Mouse (Mus musculus): ENCODE results near the gene Dcaf15. TPM values are rescaled to one million over a fixed set of nuclear protein-coding genes. Genes with fewer than 3 reads are reported as not detected.

Gene Dcaf15
- polyA plus RNA-seq, 1 experiment, result 40.8 TPM

DNA sequence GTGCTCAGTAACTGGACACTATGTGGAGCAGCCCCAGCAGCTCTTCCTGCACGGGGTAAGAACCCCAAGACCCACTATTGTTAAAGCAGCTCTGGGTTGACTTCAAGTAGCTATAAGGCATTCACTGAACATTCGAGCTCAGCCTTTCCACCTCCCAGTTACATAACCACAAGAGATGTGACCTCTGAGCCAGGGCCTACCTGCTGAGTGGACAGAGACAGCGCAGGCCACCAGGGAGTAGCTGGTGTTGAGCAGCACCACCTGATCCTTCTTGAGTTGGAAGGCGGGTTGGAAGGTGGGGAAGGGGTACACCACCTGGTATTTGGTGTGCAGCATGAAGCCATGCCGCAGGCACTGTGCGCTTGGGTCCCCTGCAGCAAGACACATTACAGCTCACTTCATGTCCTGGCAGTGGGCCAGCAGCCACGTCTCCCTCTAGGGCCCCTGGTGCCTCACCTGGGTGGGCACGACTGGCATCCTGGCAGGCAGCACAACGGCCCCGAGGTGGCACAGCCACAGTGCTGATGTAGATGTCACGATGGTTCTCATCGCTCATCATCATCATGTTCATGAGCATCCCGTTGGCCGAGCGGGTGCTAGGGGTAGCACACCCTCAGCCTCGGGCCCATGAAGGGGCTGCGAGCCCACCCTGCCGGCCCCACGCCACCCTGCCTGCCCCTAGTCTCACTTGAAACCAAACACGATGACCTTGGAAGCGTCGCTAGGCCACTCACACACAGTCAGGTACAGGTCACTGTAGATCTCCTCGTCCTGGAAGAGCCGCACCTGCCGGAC is 2.9 kb downstream of the Dcaf15 start:
- no peak for DNase-seq (ENCODE audit: extremely low spot score in 1 of 2, low spot score in 1 of 2)

DNA sequence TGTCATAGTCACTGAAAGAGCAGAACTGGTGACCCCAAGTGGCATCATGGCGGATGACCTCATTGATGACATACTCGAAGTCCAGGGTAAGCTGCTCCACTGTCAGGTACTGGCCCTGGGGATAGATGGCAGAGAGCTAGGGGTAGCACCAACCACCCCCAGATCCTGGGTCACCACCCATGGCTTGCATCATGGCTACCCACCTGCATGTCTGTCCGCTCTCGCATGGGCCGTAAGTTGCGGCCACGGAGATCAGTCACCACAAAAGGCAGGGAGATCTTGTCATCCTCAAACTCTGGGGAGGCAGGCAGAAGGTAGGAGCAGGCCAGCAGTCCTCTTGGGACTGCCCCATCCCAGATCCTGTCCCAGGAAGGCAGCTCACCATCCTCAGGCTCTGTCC is 6.2 kb downstream of the Dcaf15 start:
- DNase-seq (ENCODE audit: extremely low spot score in 1 of 2, low spot score in 1 of 2), result no peak

DNA sequence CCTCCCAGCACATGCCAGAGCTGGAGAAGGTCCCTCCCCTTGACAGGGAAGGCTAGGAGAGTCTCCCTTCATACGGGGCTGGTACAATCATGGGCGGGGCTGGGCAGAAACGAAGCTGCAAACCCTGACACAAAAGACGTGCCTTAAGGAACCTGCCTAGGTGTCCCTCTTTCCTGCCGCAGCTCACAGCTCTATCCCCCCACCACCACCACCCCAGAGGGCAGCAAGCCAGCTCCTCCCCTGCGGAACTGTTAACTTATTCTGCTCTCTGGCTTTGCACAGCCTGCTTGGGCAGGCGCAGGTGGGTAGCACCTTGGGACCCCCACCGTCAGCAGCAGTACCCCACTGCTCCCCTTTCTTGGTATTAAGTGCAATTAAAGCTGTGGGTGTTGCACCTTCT is 8.5 kb downstream of the Dcaf15 start:
- no peak for DNase-seq (ENCODE audit: extremely low spot score in 1 of 2, low spot score in 1 of 2)

DNA sequence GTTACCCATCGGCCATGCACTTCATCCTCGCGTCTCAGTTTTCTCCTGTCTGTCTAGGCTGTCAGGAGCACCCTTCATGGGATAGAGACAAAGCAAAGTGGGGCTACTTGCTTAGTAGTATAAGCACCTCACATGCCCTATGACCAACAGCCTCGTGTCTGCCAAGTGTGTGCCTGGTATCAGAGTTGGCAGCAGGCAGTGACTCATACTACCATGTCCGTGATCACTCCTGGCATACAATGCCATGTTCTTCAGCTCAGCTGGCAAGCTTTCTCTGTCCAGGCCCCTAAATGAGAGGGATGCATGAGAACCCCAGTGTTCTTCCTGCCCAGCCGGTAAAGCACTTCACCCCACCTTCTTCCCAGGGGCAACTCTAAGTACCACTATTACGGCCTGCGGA is 14.0 kb downstream of the Dcaf15 start:
- no peak for DNase-seq (ENCODE audit: extremely low spot score in 1 of 2, low spot score in 1 of 2)

DNA sequence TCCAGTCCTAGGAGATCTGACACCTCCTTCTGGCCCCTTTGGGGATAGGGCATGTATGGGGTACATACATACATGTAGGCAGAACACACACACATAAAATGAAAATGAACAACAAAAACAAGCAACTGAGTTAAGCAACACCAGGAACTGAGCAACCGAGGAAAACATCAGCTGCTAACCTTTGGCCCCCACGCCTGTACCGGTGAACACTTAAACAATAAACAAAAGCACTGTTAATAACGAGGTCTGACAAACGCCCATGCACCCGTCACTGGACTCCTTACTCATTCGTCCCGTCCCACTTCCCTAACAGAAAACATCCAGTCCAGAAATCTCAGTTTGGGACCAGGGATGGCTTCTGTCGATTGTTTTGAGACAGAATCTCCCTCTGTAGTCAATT is 15.3 kb downstream of the Dcaf15 start:
- no peak for DNase-seq (ENCODE audit: extremely low spot score in 1 of 2, low spot score in 1 of 2)

DNA sequence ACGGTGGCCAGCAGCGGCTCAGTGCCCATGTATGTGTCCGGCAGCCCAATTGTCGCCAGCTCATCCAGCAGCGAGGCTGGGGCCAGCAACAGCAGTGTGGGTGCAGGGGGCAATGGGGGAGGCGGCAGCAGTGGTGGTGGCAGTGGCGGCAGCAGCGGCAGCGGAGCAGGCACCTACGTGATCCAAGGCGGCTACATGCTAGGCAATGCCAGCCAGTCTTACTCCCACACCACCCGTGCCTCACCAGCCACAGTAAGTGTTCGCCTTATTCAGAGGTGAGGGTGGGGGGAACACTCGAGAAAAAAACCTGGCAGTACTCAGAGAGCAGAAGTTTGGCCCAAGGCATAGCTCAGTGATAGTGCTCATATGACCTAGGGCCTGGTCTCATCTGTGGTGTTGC is 16.7 kb downstream of the Dcaf15 start:
- no peak for DNase-seq (ENCODE audit: extremely low spot score in 1 of 2, low spot score in 1 of 2)

DNA sequence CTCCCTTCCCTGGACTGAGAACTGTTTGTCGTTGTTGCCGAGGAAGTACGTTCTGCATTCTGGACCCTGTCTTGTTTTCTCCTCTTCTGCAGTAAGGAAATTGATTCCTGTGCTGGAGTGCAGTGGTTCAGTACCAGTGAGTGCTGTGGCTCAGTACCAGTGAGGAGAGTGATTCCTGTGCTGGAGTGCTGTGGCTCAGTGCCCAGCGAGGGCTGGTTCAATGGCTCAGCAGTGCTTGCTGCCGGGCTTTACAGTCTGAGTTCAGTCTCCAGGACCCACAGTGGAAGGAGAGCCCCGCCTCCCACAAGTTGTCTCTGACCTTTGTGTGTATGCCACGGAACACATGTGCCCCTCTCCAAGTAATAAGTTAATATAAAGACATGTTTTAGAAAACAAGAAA is 17.4 kb downstream of the Dcaf15 start:
- DNase-seq (ENCODE audit: extremely low spot score in 1 of 2, low spot score in 1 of 2), result no peak

DNA sequence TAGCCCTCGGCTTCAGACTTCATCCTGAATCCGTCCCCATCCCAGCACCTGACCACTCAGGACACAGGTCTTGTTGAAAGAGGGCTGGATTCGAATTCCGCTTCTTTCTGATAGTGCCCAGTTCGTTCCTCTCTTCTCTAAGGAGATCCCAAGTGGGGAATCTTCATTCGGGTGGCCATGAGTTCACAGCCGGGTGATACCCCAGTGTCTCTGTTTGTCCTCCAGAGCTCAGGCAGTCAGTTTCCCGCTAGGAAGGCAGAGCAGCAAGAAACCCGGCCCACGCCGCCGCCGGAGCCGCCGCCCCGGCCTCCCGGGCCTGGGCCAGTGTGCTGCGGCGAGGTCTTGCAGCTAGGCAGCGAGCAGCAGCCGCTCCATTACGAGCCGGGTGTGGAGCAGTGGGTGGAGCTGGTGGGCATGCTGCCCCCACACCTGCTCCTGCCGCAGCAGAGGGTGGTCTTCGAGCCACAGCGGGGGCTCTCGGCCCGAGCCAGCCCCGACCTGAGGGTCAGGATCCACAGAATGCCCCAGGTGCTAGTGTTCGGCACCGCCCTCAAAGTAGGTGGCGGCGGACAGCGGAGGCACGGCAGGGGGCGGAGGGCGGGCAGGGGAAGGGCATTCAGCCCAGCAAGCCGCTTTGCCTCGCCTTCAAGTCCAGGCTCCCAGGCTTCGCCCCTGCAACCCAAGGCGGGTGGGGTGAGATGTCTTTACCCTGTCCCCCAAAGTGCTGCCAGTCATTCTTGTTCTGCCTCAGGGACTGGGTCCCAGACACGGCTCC is 20.0 kb downstream of the Dcaf15 start:
- DNase-seq (ENCODE audit: extremely low spot score in 1 of 2, low spot score in 1 of 2), result no peak

DNA sequence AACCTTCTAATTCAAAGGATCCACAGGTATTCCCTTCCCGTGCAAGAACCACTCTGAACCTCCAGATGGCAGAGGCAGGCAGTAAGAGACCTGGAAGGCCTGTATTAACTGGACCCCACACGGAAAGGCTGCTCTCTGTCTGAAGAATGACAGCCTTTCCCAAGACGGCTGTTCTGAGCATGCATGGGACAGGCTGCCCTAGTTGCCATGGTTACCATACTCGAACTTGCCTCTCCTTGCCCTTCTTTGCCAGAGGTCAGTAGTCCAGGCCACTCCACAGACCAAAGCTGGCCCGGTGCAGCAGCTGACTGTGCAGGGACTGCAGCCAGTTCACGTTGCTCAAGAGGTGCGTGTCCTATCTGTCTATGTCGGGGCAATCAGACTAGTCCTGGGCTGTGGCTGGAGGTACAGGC is 20.7 kb downstream of the Dcaf15 start:
- DNase-seq (ENCODE audit: extremely low spot score in 1 of 2, low spot score in 1 of 2), result no peak

DNA sequence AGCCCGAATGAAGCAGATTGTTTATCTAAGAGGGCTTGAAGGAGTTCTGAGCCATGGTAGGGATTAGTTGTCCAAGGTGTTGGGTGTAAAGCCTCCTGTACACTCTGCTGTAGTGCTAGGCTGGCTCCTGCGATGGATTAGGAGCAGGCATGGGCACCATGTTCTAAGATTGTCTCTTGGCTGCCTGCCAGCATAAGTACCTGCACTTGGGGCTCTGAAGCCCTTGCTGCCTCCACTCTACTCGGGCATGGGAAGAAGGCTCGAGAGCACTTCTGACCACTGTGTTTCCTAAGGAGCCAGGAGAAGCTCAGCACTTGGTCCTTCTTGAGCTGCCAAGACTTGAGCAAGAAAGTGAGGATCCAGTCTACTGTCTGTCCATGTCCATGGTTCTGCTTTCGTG is 25.4 kb downstream of the Dcaf15 start:
- DNase-seq (ENCODE audit: extremely low spot score in 1 of 2, low spot score in 1 of 2), result no peak

DNA sequence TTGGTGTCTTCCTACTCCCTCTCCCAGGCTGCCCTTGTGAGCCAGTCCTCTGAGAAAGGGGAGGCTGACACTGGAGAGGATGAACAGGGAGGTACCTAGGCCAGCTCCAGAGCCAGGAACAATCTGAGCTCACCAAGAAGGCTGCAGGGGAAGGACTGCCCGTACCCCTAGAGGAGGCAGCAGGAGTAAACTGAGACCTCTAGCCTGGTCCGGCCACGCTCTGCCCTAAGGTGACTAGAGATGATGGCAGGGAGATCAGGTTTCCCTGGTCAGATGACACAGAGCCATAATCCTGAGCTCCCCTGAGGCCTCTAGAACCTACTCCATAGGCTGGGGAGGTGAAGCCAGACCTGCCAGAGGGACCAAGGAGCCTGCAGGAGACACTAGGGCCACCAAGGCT is 27.7 kb downstream of the Dcaf15 start:
- DNase-seq (ENCODE audit: extremely low spot score in 1 of 2, low spot score in 1 of 2), result no peak

DNA sequence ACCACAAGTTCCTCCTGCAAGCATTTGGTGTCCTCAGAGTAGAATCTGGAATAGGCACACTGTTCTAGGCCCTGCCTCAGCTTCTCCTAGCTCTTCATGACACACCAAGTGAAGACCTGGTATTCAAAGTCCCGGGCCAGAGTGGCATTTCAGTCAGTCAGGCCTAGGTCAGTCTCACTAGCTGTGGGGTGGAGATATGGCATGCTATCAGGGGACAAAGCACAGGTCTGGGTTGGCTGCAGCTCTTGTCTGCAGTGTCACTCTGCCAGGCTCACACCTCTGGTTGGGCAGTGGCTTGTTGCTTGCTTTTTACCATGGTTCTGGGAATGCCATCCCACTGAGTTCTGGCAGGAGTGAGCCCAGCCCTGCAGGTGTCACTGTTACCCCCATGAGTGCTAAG is 28.2 kb downstream of the Dcaf15 start:
- DNase-seq (ENCODE audit: extremely low spot score in 1 of 2, low spot score in 1 of 2), result no peak

DNA sequence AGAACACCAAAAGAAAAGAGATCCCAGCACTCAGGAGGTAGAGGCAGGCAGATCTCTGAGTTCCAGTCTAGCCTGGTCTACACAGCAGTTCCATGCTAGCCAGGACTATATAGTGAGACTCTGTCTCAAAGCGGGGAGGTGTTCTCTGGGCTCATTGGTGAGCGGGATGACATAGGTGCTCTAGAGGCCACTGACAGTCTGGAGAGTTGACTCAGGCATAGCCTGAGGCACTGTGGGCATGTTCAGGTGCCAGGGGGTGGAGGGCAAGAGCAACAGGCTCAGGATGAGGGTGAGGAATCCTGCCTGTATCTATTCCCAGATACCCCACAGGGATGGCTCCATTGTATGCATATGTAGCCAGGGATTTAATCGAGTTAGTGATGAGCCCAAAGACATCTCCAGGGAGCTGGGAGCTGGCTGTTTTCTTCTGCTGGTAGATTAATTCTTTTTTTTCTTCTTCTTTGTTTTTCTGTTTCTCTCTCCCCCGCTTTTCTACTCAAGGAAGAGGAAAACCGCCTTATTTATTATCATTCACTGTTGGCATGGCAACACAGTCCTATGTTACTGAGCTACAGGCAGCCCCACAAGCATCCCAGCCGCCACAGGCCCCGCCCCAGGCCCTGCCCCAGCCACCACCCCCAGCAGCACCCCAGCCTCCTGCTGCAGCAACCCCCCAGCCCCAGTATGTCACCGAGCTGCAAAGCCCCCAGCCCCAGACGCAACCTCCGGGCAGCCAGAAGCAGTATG is 31.2 kb downstream of the Dcaf15 start:
- peak in 1 of 2 experiments; percentile 47 for DNase-seq (ENCODE audit: extremely low spot score in 1 of 2, low spot score in 1 of 2)

DNA sequence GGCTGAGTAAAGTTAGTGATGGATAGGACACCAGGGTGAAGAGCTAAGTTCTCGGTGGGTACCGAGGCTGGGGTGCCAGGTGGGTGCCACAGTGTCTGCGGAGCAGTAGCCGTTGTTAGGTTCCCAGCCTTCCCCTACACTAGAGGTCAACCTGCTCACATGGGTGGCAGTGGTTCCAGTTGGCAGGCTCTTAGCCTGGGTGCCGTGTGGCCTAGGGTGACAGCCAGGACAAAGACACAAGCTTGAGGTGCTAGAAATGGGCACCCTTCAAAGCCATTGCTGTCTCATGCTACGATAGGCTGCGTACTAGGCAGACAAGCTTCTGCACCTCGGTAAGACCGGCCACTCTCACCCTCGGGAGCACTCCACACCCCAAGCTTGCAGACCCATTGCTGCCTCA is 32.2 kb downstream of the Dcaf15 start:
- no peak for DNase-seq (ENCODE audit: extremely low spot score in 1 of 2, low spot score in 1 of 2)

DNA sequence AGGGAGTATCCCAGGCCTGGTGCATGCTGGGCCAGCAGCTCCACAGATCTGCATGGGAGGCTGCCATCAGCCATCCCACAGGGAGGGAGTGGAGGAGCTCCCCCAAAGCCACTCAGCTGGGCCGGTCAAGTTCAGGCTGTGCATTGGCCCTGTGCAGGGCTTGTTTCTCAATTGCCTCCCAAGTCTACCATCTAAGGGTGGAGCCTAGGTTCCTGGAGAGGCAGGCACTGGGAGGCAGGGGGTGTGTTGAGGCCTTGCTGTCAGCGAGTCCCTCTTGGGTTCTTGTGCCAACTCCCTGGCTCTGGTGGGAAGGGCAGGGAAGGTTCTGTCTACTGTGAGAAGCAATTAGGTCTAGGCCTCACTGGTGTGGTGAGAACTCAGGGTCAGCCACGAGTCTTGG is 32.6 kb downstream of the Dcaf15 start:
- DNase-seq (ENCODE audit: extremely low spot score in 1 of 2, low spot score in 1 of 2), result no peak

DNA sequence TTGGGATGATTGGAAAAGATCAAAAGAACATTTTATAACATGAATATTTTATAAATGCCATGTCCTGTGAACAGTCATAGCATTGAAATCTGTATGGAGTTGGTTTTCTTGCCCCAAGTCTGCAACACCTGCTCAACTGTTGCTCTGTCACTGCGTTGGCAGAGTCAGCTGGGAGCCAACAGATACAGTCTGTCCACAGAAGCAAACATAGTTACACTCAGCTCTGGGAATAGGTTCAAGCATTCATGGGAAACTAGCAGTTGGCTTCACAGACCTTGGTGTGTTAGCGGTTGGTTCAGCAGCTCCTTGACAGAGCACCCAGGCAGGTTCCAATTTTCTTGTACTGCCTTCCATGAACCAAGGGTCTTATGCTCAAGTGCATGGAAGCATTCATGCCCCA is 33.9 kb downstream of the Dcaf15 start:
- DNase-seq (ENCODE audit: extremely low spot score in 1 of 2, low spot score in 1 of 2), result peak; percentile 73 to 76

DNA sequence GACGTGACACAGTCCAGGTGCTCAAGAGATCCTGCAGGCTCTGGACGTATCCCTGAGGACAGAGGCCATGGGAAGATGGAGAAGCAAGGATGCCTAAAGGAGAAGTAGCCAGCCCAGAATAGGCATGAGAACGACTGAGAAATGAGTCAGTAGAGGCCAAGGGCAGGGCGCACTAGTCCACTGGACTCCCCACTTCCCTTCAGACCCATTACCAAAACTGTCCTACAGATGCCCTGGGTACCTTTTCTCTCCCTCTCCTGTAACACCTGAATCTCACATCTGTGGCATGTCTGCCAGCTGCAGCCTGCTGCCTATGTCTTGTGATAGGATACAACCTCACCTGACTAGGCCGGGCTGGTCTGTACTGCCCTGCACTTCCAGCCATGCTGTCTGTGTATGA is 34.3 kb downstream of the Dcaf15 start:
- DNase-seq (ENCODE audit: extremely low spot score in 1 of 2, low spot score in 1 of 2), result no peak

DNA sequence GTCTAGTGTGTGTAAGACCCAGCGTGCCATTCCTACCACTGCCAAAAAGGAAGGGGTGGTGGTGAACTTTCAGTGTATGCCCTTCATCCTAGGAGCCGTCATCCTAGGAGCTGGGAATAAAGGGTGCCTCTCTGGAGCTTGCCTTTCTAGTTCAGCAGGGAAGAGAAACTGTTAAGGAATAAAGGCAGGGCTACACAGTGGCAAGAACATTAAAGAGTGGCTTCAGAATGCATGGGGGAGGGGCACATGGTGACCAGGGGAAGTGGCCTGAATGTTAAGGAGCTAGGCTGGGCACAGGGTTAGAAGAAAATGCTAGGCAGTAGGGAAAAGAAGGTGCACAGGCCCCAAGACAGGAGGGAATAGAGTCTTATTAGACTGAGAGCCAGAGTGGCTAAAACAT is 34.8 kb downstream of the Dcaf15 start:
- DNase-seq (ENCODE audit: extremely low spot score in 1 of 2, low spot score in 1 of 2), result no peak

DNA sequence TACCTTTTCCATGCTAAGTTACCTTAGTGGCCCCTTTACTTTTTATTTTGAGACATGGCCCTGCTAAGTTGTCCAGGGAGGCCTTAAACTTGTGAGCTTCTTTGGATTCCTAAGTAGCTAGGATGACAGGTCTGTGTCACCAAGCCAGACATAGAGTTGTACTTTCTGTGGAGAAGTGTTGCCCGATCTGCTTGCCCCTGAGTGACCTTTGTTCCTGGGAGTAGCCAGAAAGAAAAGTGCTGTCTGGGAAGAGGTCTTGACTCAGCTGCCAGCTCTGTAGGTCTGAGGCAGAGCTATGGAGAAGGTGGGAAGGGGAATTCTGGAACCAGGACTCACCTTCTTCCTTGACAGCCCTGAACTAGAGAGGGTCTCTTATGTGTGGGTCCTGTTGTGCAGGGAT is 35.4 kb downstream of the Dcaf15 start:
- DNase-seq (ENCODE audit: extremely low spot score in 1 of 2, low spot score in 1 of 2), result no peak

DNA sequence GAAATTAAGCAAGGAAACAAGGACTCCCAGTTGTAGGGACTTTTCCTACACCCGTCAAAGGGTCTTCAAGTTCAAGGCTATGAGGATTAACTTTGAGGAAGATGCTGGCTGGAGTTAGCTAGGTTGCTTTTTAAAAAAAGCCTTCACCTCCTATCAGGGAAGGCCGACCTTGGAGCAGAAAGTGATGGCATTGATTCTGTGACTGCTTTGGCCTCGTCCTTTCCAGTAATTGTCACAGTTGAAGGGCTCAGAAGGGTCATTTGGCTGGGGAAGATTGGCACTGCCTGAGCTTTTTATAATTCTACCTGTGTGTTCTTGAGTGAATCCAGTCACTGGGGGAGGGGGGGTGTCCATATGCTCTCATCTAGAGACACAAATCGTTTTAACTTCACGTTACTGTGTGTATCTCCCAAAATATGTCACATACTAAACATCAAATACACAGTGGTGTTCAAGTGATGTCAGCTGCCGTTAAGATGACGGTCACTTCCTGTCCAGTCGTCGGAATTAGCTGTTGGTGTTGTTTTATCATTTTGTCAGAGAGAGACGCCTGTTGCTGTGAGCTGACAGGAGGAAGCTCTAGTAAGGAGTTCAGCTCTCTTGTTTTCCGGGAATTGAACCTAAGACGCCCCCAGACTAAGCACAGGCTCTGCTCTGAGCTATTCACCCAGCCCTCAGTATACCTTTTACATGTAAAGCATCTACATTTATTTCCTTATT is 36.1 kb downstream of the Dcaf15 start:
- DNase-seq (ENCODE audit: extremely low spot score in 1 of 2, low spot score in 1 of 2), result no peak

DNA sequence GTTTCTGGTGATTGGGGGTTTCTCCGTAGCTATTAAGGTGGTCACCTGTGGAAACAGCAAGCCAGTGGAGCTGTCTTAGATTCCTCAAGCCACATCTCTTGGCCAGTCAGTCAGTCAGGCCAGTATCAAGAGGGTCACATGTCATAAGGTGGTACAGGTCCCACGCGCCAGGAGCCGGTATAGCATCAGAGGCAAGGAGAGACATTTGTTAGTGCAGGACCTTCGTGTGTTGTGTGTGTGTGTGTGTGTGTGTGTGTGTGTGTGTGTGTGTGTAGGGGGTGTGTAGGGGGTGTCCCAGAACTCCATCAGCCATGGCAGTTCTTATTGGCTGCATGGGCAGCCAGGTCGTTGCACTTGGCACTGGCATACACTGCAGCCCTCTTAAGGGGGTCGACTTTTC is 36.7 kb downstream of the Dcaf15 start:
- DNase-seq (ENCODE audit: extremely low spot score in 1 of 2, low spot score in 1 of 2), result no peak

All from frontal cortex, adult 2 months (tissue).